Mouse (Mus musculus) ovary, postnatal 10 days (tissue): ENCODE results near the gene Flot1.

Source experiments
- DNase-seq: peaks from one replicate; pipeline ENCODE4 v3.0.0; 2022; ENCODE audit warnings: low spot score

Flot1 gene

GRCm38 (mm10) chr17:35812307-35812706 lies 10.7 kb upstream of the Flot1 start:
- DNase-seq: no peak

DNA sequence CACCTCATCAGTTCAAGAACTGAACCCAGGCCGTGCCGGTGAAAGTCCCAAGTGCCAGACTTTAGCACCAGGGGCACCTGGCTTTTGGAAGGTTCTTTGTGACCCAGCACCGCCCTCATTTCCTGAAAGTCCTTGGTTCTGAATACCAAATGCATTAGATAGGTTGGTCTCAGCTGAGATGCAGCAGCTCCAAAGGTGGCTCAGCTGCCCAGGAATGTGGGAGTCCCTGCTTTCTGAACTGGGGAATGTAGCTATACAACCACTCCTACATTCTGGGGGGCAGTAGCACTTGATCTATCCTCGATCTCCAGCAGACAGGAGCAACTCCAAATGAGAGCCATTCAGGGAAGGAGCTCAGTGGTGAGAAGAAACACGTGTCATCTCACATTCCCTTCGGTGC lies 10.3 kb upstream of the Flot1 start:
- no peak for DNase-seq

GRCm38 (mm10) chr17:35813245-35813647 lies 9.8 kb upstream of the Flot1 start:
- DNase-seq: no peak

- no peak for DNase-seq
Observed at GRCm38 (mm10) chr17:35813653-35814052, 9.4 kb upstream of the Flot1 start.

DNA sequence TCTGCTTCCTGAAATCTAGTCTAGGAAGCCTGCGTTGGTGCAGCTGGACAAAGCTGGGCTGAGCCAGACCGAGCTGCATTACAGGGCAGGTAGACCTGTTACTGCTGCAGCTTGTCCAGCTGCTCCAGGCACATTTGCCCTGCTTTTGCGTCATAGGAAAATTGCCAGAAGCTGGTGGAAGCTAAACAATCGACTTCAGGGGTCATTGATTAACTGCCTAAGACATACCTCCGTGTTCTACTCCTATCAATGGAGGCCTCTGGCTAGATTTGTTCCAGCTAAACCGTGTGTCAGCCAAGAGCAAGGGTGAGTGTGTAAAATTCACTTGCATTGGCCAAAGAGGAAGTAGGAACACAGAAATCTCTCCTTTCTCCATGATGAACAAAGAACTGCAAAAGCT lies 8.4 kb upstream of the Flot1 start:
- DNase-seq: no peak

DNA sequence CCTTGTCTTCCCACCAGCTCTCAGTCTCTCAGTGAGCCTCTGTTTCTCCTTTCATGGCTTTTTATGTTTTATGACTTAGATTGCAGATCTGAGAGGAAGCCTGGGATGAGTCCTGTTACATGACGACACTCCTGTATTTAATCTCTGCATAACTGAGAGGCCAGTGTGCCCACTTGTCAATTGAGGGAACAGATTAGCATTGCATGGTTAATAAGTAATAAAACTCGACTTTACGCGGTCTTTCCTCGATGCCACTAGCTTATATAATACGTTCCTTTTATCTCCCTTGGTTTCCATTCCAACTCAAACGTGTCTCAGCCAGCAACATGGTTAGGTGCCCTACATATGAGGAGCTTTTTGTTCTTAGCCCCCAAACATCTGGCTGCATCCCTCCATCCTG lies 7.2 kb upstream of the Flot1 start:
- no peak for DNase-seq

DNA sequence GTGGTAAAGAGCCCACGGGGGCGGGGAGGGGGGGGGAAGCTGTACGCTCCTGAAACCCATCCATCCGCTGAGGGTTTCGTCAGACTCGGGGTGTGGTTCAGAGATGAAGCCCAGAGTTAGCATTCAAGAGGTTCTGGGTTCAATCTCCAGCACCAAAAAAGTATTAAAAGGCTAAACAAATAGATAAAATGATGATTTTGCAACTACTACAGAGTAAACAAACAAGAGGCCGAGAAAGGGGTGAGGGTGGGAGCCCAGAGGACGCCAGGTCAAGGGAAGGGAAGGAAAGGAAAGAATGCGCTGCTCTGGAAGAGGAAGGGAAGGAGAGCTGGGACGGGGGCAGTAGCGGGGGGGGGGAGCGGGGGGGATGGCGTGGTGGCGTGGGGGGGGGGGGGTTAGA lies 6.3 kb upstream of the Flot1 start:
- no peak for DNase-seq

DNA sequence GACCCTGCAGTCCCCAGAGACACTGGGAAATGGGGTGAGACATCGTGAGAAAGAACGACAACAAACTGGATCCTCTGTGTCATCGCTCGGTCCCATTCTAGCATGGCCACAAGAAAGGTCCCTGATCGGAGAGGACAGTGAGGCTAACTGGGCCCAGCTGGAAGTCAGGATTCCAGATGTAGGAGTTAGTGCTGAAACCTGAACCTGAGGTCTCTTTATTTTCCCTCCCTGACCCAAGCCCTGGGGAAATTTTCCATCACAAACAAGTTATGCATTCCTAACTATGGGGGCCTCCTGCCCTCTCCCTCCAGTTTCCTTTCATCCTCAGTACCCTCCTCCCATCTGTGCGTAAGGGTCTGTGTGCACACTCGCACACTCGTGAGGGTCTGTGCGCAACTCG lies 5.8 kb upstream of the Flot1 start:
- no peak for DNase-seq

- DNase-seq: no peak
Observed at GRCm38 (mm10) chr17:35820111-35820510, 2.9 kb upstream of the Flot1 start.

DNA sequence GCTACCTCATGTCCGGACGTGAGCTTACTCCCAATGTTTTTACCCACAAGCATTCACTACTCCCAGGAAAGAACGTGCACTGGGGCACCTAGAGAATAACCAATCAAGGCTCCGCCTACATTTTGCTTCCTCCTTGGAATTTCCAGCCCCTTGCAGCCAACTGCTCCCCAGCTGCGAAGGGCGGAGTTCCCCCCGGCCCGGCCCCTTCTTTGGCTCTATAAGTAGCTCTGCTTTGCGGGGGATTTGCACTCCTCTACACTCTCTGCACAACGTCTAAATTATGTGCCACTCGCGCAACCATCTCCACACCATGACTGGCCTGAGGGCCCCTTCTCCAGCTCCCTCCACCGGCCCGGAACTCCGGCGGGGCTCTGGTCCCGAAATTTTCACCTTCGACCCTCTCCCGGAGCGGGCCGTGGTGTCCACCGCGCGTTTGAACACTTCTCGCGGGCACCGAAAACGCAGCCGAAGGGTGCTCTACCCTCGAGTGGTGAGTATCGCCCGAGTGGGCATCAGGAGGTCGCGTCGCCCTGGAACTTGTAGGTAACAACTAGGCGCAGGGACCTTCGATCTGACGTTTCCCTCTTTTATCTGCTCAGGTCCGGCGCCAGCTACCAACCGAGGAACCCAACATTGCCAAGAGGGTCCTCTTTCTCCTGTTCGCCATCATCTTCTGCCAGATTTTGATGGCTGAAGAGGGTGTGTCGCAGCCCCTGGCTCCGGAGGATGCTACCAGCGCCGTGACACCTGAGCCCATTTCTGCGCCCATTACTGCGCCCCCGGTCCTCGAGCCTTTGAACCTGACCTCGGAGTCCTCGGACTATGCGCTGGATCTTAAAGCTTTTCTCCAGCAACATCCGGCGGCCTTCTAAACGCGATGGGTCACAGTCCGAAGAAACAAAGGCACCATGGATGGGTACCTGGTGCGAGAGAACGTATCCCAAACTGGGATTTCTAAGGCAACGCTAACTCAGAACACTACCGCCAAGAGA lies 1.3 kb upstream of the Flot1 start, which contains the start of gene Ier3:
TSS of gene Ier3 (plus strand) at position 246 of the 992 bp plus-strand sequence.
- peak; percentile 70 for DNase-seq

- no peak for DNase-seq
Observed at GRCm38 (mm10) chr17:35822564-35822963, 466 bp upstream of the Flot1 start.

DNA sequence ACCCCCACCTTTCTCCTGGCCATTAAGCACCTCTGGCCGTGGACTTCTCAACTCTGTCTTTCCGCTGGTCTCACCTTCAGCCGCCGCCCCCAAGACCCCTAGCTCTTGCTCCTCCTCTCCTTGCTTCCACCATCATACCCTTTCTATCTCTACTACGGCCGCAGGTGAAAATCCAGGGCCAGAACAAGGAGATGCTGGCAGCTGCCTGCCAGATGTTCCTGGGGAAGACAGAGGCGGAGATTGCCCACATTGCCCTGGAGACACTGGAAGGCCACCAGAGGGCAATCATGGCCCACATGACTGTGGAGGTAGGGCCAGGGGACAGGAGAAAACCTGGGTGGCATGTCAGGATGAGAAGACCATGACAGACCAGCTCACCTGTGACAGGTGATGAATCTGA lies 1.4 kb downstream of the Flot1 start:
- DNase-seq: no peak

DNA sequence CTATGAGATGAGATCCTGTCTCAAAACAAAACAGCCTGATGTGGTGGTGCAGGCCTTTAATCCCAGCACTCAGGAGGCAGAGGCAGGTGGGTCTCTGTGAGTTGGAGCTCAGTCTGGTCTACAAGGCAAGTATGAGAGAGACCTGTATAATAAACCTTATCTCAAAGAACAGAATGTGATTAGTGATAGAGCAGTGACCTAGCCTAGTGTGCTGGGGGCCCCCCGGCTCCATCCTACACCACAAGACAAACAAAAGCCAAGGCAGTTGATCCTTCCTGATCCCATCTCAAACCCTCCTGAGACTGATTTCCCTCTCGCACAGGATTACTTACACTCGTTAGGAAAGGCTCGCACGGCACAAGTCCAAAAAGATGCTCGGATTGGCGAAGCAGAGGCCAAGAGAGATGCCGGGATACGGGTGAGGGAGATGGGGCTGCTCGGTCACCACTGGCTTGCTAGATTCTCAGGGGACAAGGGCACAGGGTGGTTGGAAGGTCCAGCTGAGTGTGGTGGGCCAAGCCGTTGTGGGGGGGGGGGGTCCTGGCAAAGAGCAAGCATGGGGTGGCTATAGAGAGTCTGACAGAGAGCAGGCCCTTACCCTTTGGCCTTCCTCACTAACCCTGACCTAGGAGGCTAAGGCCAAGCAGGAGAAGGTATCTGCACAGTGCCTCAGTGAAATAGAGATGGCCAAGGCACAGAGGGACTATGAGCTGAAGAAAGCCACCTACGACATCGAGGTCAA lies 2.2 kb downstream of the Flot1 start:
- DNase-seq: no peak

GRCm38 (mm10) chr17:35829737-35830136 lies 6.7 kb downstream of the Flot1 start:
- DNase-seq: no peak

GRCm38 (mm10) chr17:35832400-35833238 lies 9.6 kb downstream of the Flot1 start:
- DNase-seq: no peak

DNA sequence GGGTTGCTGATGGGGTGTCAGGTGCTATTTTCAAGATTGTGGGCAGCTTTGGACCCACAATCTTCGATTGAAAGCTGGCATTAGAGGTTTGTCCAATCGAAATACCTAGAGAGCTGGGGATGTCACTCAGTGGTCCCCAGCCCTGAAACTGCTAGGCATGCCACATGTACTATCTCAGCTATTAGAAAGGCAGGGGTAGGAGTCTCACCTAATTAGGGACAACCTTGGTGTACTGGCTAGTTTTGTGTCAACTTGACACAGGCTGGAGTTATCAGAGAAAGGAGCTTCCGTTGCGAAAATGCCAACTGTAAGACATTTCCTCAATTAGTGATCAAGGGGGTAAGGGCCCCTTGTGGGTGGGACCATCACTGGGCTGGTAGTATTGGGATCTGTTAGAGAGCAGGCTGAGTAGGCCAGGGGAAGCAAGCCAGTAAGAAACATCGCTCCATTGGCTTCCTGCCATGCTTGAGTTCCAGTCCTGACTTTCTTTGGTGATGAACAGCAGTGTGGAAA lies 10.3 kb downstream of the Flot1 start:
- DNase-seq: no peak

GRCm38 (mm10) chr17:35833894-35834293 lies 10.9 kb downstream of the Flot1 start:
- DNase-seq: no peak

- no peak for DNase-seq
Observed at GRCm38 (mm10) chr17:35834696-35835422, 11.8 kb downstream of the Flot1 start.

GRCm38 (mm10) chr17:35835424-35836140 lies 12.6 kb downstream of the Flot1 start:
- no peak for DNase-seq

DNA sequence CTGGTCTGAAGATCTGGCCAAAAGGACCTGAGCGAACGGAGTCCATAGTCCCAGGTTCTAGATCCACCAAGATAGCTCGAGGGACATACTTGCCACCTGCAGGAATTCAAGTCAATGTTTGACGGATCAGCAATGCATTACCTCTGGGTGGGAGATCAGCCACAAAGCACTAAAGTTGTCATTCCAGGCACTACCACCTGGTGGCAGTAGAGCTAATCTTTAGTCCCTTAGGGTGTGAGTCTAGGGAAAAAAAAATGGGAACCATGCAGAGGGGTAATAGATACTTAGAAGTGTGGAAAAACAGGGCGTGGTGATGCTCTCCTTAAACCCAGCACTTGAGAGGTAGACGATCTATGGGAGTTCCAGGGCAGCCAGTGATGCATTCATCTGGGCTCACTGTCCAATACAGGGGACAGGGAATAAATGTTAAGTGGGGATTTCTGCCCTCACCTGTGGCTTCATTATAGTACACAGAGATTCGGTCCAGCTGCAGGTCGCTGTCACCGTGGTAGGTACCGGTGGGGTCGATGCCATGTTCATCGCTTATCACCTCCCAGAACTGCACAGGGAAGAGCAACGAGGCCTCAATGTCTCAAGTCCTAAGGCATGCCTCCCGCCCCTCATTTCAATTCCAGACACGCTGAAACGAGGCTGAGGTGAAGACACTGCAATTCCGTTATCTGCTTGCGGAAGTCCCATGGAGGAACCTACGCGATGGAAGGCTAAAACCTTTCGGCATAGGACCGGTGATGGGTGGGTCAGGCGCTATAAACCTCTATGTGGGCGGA lies 13.3 kb downstream of the Flot1 start:
- no peak for DNase-seq
